Mouse (Mus musculus): ENCODE measurements around the gene Cap2. TPM values are rescaled to one million over a fixed set of nuclear protein-coding genes. Genes with fewer than 3 reads are reported as not detected.

The Cap2 gene
- total and polyA plus RNA-seq, 3 experiments: 115 to 147 (median 135) TPM

DNA sequence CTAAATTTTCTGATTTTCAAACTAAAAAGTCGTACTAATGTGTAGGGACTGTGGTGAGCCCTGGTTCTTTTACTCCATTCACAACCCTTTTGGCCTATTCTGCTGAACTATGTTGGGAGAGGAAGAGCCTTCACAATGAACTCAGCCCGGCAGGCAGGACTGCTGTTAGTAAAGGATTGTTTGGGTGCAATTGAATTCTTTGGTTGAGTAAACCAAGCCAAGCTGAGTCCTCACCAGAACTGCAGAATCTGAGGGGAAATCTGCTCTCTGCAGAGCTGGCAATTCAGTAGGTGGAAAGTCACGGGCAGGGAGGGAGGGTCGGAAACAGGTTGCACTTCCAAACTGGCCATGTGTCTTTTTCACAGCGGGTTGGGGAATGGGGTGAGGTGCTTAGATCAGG, 39.3 kb downstream of the Cap2 start:
- Histone ChIP-seq H3K9ac (ENCODE audit: low read depth, low read length) (no peak overlapping the region), H3K27me3 (ENCODE audit: control insufficient read depth, insufficient read depth, low read length) (no peaks in the 10 kb centered on the region), H3K27ac (no peak overlapping the region), H3K4me1 (ENCODE audit: control insufficient read depth, insufficient read depth, low read length) (no peaks in the 10 kb centered on the region), H3K79me2 (replicated peaks; ENCODE audit: control insufficient read depth, insufficient read depth, low read length) (no peaks in the 10 kb centered on the region), H3K4me3 (no peak overlapping the region), H3K36me3 (ENCODE audit: control insufficient read depth, insufficient read depth, low read length) (peaks cover 2% of the 10 kb centered on the region; the same call in 1 of the 2 replicates)
- WGBS: 85% methylated on average over 5 of the region's 5 CpGs
- intact Hi-C loops (cut with DNase I): no loop called here
- TF ChIP-seq CTCF (IDR thresholded peaks at IDR 0.05): no peak
- TF ChIP-seq POLR2A (IDR thresholded peaks at IDR 0.05; ENCODE audit: insufficient read depth, low read depth, low read length): no peak
- no peak for TF ChIP-seq EP300 (IDR thresholded peaks at IDR 0.05; ENCODE audit: insufficient read depth, low read depth, low read length)
- no peak for DNase-seq

- TF ChIP-seq CTCF (IDR thresholded peaks at IDR 0.05) (no peak), EP300 (IDR thresholded peaks at IDR 0.05; ENCODE audit: insufficient read depth, low read depth, low read length) (no peak), POLR2A (IDR thresholded peaks at IDR 0.05; ENCODE audit: insufficient read depth, low read depth, low read length) (no peak)
- intact Hi-C loops (cut with DNase I): no loop called here
- Histone ChIP-seq H3K79me2 (replicated peaks; ENCODE audit: control insufficient read depth, insufficient read depth, low read length) (no peaks in the 10 kb centered on the region), H3K4me3 (no peak overlapping the region), H3K27me3 (ENCODE audit: control insufficient read depth, insufficient read depth, low read length) (no peaks in the 10 kb centered on the region), H3K36me3 (ENCODE audit: control insufficient read depth, insufficient read depth, low read length) (peaks cover 2% of the 10 kb centered on the region; the same call in 1 of the 2 replicates), H3K9ac (ENCODE audit: low read depth, low read length) (no peak overlapping the region), H3K4me1 (ENCODE audit: control insufficient read depth, insufficient read depth, low read length) (no peaks in the 10 kb centered on the region; the same call in 1 of the 2 replicates), H3K27ac (no peak overlapping the region)
- WGBS: 78% methylated on average over 7 of the region's 7 CpGs
- no peak for DNase-seq
These were observed 41.1 kb downstream of the Cap2 start for GRCm38 (mm10) chr13:46542782-46543181.

GRCm38 (mm10) chr13:46544608-46545007, 43.0 kb downstream of the Cap2 start:
- 76% methylated on average over 6 of the region's 6 CpGs for WGBS
- peak overlapping the region; percentile 32; the same call in 1 of the 2 replicates for H3K27ac ChIP-seq
- no peak overlapping the region for H3K9ac ChIP-seq (ENCODE audit: low read depth, low read length)
- H3K36me3 ChIP-seq (ENCODE audit: control insufficient read depth, insufficient read depth, low read length): peaks cover 4% of the 10 kb centered on the region; the same call in 1 of the 2 replicates
- no peak for DNase-seq
- intact Hi-C loops (cut with DNase I): no loop called here
- H3K79me2 ChIP-seq (replicated peaks; ENCODE audit: control insufficient read depth, insufficient read depth, low read length): no peaks in the 10 kb centered on the region
- H3K4me3 ChIP-seq: no peak overlapping the region
- TF ChIP-seq EP300 (IDR thresholded peaks at IDR 0.05; ENCODE audit: insufficient read depth, low read depth, low read length) (no peak), POLR2A (IDR thresholded peaks at IDR 0.05; ENCODE audit: insufficient read depth, low read depth, low read length) (no peak), CTCF (IDR thresholded peaks at IDR 0.05) (no peak)
- H3K27me3 ChIP-seq (ENCODE audit: control insufficient read depth, insufficient read depth, low read length): no peaks in the 10 kb centered on the region
- H3K4me1 ChIP-seq (ENCODE audit: control insufficient read depth, insufficient read depth, low read length): peaks cover 2% of the 10 kb centered on the region; the same call in 1 of the 2 replicates

DNA sequence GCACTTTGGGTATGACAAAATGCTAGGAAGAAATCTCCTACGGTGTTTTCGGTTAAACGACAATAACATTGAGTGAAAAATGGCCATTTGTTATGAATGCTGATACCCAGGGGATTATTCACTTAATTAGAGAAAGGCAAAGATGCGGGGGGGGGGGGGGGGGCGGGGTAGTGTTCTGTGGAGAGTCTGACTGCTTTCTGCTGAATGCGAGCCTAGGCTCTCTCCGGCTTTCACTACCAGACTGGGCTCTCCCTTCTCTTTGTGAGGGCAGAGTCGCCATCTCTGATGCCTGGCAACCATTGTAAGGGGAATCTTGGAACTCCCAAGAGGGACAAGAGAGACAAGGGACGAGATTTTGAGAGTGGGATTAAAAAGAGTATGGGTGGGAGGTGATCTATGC, 43.4 kb downstream of the Cap2 start:
- Histone ChIP-seq H3K36me3 (ENCODE audit: control insufficient read depth, insufficient read depth, low read length) (peaks cover 4% of the 10 kb centered on the region; the same call in 1 of the 2 replicates), H3K27me3 (ENCODE audit: control insufficient read depth, insufficient read depth, low read length) (no peaks in the 10 kb centered on the region), H3K27ac (no peak overlapping the region), H3K4me3 (no peak overlapping the region), H3K4me1 (ENCODE audit: control insufficient read depth, insufficient read depth, low read length) (peaks cover 3% of the 10 kb centered on the region; the same call in 1 of the 2 replicates), H3K9ac (ENCODE audit: low read depth, low read length) (no peak overlapping the region), H3K79me2 (replicated peaks; ENCODE audit: control insufficient read depth, insufficient read depth, low read length) (no peaks in the 10 kb centered on the region)
- no peak for TF ChIP-seq EP300 (IDR thresholded peaks at IDR 0.05; ENCODE audit: insufficient read depth, low read depth, low read length)
- no peak for DNase-seq
- intact Hi-C loops (cut with DNase I): no loop called here
- 67% methylated on average over 9 of the region's 9 CpGs for WGBS

DNA sequence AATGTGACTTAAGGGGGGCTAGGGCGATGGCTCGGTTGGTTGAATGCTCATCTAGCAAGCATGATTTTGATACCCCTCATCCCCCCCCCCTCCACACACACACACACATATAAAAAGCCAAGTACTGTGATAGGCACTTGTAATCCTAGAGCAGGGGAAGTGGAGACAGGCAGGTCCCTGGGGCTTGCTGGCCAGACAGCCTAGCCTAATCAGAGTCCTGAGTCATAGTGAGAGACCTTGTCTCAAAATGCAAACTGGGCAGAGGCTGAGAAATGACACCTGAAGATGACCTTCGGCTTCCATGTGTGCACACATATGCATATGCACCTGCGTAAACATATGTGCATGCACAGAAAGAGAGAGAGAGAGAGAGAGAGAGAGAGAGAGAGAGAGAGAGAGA, 45.2 kb downstream of the Cap2 start:
- Histone ChIP-seq H3K4me3 (no peak overlapping the region), H3K36me3 (ENCODE audit: control insufficient read depth, insufficient read depth, low read length) (peaks cover 4% of the 10 kb centered on the region; the same call in 1 of the 2 replicates), H3K9ac (ENCODE audit: low read depth, low read length) (no peak overlapping the region), H3K4me1 (ENCODE audit: control insufficient read depth, insufficient read depth, low read length) (peaks cover 5% of the 10 kb centered on the region; the same call in 1 of the 2 replicates), H3K27me3 (ENCODE audit: control insufficient read depth, insufficient read depth, low read length) (no peaks in the 10 kb centered on the region), H3K79me2 (replicated peaks; ENCODE audit: control insufficient read depth, insufficient read depth, low read length) (no peaks in the 10 kb centered on the region), H3K27ac (no peak overlapping the region)
- DNase-seq: no peak
- 83% methylated on average over 4 of the region's 4 CpGs for WGBS
- no peak for TF ChIP-seq CTCF (IDR thresholded peaks at IDR 0.05)
- no peak for TF ChIP-seq POLR2A (IDR thresholded peaks at IDR 0.05; ENCODE audit: insufficient read depth, low read depth, low read length)
- TF ChIP-seq EP300 (IDR thresholded peaks at IDR 0.05; ENCODE audit: insufficient read depth, low read depth, low read length): no peak
- intact Hi-C loops (cut with DNase I): no loop called here

DNA sequence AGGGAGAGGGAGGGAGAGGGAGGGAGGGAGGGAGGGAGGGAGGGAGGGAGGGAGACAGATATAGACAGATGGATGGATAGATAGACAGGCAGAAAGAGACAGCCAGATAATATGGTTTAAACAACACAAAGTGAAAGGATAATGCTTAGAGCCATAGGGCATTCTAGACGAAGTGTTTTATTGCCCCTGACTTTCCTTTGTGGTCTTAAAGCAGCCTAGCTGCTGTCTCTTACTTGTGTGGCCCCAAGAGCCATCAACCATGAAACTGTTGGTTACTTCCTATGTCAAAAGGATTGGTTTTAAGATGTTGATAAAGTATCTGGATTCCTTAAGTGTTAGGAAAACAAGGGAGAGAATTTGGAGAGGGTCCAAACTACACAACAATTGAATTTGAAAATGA, 45.6 kb downstream of the Cap2 start:
- no peak for DNase-seq
- Histone ChIP-seq H3K79me2 (replicated peaks; ENCODE audit: control insufficient read depth, insufficient read depth, low read length) (no peaks in the 10 kb centered on the region), H3K27ac (no peak overlapping the region), H3K9ac (ENCODE audit: low read depth, low read length) (no peak overlapping the region), H3K4me1 (ENCODE audit: control insufficient read depth, insufficient read depth, low read length) (peaks cover 5% of the 10 kb centered on the region; the same call in 1 of the 2 replicates), H3K27me3 (ENCODE audit: control insufficient read depth, insufficient read depth, low read length) (no peaks in the 10 kb centered on the region), H3K4me3 (no peak overlapping the region), H3K36me3 (ENCODE audit: control insufficient read depth, insufficient read depth, low read length) (peaks cover 4% of the 10 kb centered on the region; the same call in 1 of the 2 replicates)
- WGBS: 28% methylated on average over 1 of the region's 1 CpGs
- intact Hi-C loops (cut with DNase I): no loop called here
- no peak for TF ChIP-seq POLR2A (IDR thresholded peaks at IDR 0.05; ENCODE audit: insufficient read depth, low read depth, low read length)
- TF ChIP-seq EP300 (IDR thresholded peaks at IDR 0.05; ENCODE audit: insufficient read depth, low read depth, low read length): no peak
- no peak for TF ChIP-seq CTCF (IDR thresholded peaks at IDR 0.05)

All from heart, adult 2 months (tissue).